Mouse (Mus musculus) lung, postnatal 0 days (tissue): Measurements from ENCODE around the gene Cldn9. TPM values are rescaled to one million over a fixed set of nuclear protein-coding genes. Genes with fewer than 3 reads are reported as not detected.

Source experiments
- ATAC-seq: fragments of 200-750 bp; cut with Nextera tagmentation; 2 replicates; pipeline ENCODE4 v1.8.0; 2017; ENCODE audit warnings: moderate library complexity
- DNase-seq: peaks from one replicate; pipeline ENCODE4 v3.0.0-alpha.2; 2016; ENCODE audit warnings: low spot score
- H3K27ac ChIP-seq: fragments of 300-500 bp; sonication (generic); 2 replicates; pipeline ENCODE4 v1.5.1; 2014; ENCODE audit warnings: antibody characterized with exemption, mild to moderate bottlenecking, low read length, mixed read lengths
- H3K27me3 ChIP-seq: fragments of 300-500 bp; sonication (generic); replicated peaks from 2 replicates; pipeline ENCODE4 v1.6.1; 2014; ENCODE audit warnings: low read length, mixed read lengths; ENCODE audit not compliant: insufficient read depth
- H3K36me3 ChIP-seq: fragments of 300-500 bp; sonication (generic); 2 replicates; pipeline ENCODE4 v1.6.1; 2014; ENCODE audit warnings: low read length, mixed read lengths; ENCODE audit not compliant: insufficient read depth
- H3K4me1 ChIP-seq: fragments of 300-500 bp; sonication (generic); 2 replicates; pipeline ENCODE4 v1.6.1; 2014; ENCODE audit warnings: antibody characterized with exemption, low read depth, low read length, mixed read lengths; ENCODE audit not compliant: insufficient read depth
- H3K4me2 ChIP-seq: fragments of 300-500 bp; sonication (generic); replicated peaks from 2 replicates; pipeline ENCODE4 v1.6.1; 2014; ENCODE audit warnings: low read depth, mild to moderate bottlenecking, low read length, moderate library complexity, mixed read lengths
- H3K4me3 ChIP-seq: fragments of 300-500 bp; sonication (generic); 2 replicates; pipeline ENCODE4 v1.5.1; 2014; ENCODE audit warnings: low read depth, low read length
- H3K9ac ChIP-seq: fragments of 300-500 bp; sonication (generic); replicated peaks from 2 replicates; pipeline ENCODE4 v1.6.1; 2014; ENCODE audit warnings: low read depth, mild to moderate bottlenecking
- H3K9me3 ChIP-seq: fragments of 300-500 bp; sonication (generic); 2 replicates; pipeline ENCODE4 v1.6.1; 2016; ENCODE audit warnings: low read length, mixed read lengths
- CTCF ChIP-seq: IDR thresholded peaks from 2 replicates; pipeline ENCODE4 v1.5.1; 2016; ENCODE audit warnings: antibody characterized with exemption, mild to moderate bottlenecking
- EP300 ChIP-seq: IDR thresholded peaks from 2 replicates; pipeline ENCODE4 v1.6.1; 2016; ENCODE audit warnings: antibody characterized with exemption, mild to moderate bottlenecking, control low read depth
- WGBS: fragments of 180-500 bp; shearing (Covaris S2); extraction: QIAGEN DNeasy Blood & Tissue Kit; methylation state at CpG from one replicate; pipeline ENCODE4 v1.1.7; 2014; 5-methylcytosine and 5-hydroxymethylcytosine counted together
- polyA plus RNA-seq: library from polyadenylated mRNA; unstranded; fragments of >200 nt; fragmentation: Nextera tagmentation; extraction: Ambion mirVana; gene quantifications from 2 replicates; pipeline ENCODE4 v1.2.1, GENCODE M21; 2015

Gene Cldn9
- 0.44 and 0.76 TPM in 2 replicates for polyA plus RNA-seq

DNA sequence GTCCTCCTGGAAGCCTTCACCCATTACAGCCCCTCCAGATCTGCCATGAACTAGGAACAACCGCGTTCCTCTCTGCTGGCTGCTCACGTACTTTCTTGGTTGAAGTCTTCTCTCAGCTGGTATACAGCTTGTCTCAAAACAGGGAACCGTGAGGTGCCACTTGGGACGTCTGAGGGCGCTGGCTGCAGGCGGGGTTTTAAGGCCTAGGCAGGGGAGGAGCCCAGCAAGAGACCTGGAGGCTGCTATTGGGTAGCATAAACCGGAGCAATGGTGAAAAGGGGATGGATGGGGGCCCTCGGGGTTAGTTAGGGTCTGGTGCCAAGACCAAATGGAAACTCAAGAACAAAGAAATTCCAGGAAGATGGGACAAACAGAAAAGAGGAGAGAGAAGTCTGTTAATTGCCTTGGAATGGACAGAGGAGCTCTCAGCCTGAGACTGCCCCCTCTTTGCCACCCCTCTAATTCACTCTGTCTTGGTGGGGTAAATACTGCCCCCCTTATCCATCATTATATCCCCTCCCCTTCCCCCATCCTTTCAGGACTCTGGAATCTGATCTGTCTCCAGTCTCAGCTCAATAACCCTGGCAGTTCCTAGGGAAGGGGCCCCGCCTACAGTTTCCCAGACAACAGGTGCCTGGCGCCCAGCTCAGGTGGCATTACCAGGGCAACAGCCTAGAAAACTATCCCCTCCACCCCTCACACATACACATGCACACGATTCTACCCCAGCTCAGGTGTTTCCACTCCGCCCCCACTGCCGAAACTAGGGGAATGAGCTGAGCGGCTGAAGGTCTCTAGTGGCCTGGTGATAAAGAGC is at the start of gene Cldn9:
Gene Cldn9, minus strand, starts transcription at position 171 of the 817 bp plus-strand sequence.
- TF ChIP-seq CTCF (no peak), EP300 (no peak)
- H3K36me3 ChIP-seq = no peaks in the 10 kb centered on the region
- no peaks in the 10 kb centered on the region for H3K9me3 ChIP-seq
- H3K9ac ChIP-seq = no peak within 1 kb of the TSS
- no peak within 1 kb of the TSS for H3K4me2 ChIP-seq
- no peak within 1 kb of the TSS for H3K4me3 ChIP-seq
- no peaks in the 10 kb centered on the region for H3K4me1 ChIP-seq
- WGBS = 20% methylated on average over 15 of the region's 15 CpGs
- H3K27me3 ChIP-seq = peaks cover 14% of the 10 kb centered on the region; the same call in 1 of the 2 replicates
- 0 out of 2 replicates have a peak, but pooled peaks have one; percentile 25 for ATAC-seq
- H3K27ac ChIP-seq = no peak within 1 kb of the TSS
- no peak for DNase-seq

- no peaks in the 10 kb centered on the region for H3K27me3 ChIP-seq
Observed at GRCm38 (mm10) chr17:23730441-23730840, 46.6 kb upstream of the Cldn9 start.

GRCm38 (mm10) chr17:23726758-23727142 is 42.9 kb upstream of the Cldn9 start:
- Histone ChIP-seq H3K4me3 (peak overlapping the region; percentile 81), H3K36me3 (no peaks in the 10 kb centered on the region), H3K4me2 (peak overlapping the region; percentile 88), H3K9me3 (no peaks in the 10 kb centered on the region), H3K27me3 (no peaks in the 10 kb centered on the region), H3K9ac (peak overlapping the region; percentile 36; the same call in 1 of the 2 replicates), H3K4me1 (peaks cover 3% of the 10 kb centered on the region; the same call in 1 of the 2 replicates), H3K27ac (peak overlapping the region; percentile 84)
- WGBS = under 1% methylated on average over 20 of the region's 20 CpGs
- DNase-seq = peak; percentile 97
- peak; percentile 37; the same call in 1 of the 2 replicates for TF ChIP-seq EP300
- peak; percentile 60 for TF ChIP-seq CTCF
- peak; percentile 93 for ATAC-seq

More at GRCm38 (mm10) chr17:23730441-23730840, 46.6 kb upstream of the Cldn9 start:
- Histone ChIP-seq H3K9ac (no peak overlapping the region), H3K4me2 (no peak overlapping the region), H3K27ac (no peak overlapping the region), H3K36me3 (no peaks in the 10 kb centered on the region), H3K4me1 (peaks cover 3% of the 10 kb centered on the region; the same call in 1 of the 2 replicates), H3K9me3 (no peaks in the 10 kb centered on the region), H3K4me3 (no peak overlapping the region)
- DNase-seq (no peak), ATAC-seq (no peak)
- WGBS = 44% methylated on average over 1 of the region's 1 CpGs
- TF ChIP-seq CTCF (no peak), EP300 (no peak)

- Histone ChIP-seq H3K9me3 (no peaks in the 10 kb centered on the region), H3K9ac (peak within 1 kb of the TSS; percentile 36; the same call in 1 of the 2 replicates), H3K27ac (peak within 1 kb of the TSS; percentile 84), H3K4me2 (peak within 1 kb of the TSS; percentile 88), H3K4me3 (peak within 1 kb of the TSS; percentile 81), H3K36me3 (no peaks in the 10 kb centered on the region), H3K27me3 (no peaks in the 10 kb centered on the region), H3K4me1 (peaks cover 3% of the 10 kb centered on the region; the same call in 1 of the 2 replicates)
- TF ChIP-seq CTCF (peak; percentile 18; the same call in 1 of the 2 replicates), EP300 (no peak)
- DNase-seq = peak; percentile 96
- ATAC-seq = peak; percentile 95
- WGBS = 2% methylated on average over 52 of the region's 73 CpGs
Observed at GRCm38 (mm10) chr17:23725999-23726757, 42.4 kb upstream of the Cldn9 start, which contains the start of gene Pkmyt1. Gene Pkmyt1, plus strand, starts transcription at chr17:23726336.

GRCm38 (mm10) chr17:23725477-23725876 is 41.7 kb upstream of the Cldn9 start:
- Histone ChIP-seq H3K9ac (peak overlapping the region; percentile 13; the same call in 1 of the 2 replicates), H3K27ac (peak overlapping the region; percentile 84; the same call in 1 of the 2 replicates), H3K36me3 (no peaks in the 10 kb centered on the region), H3K4me1 (peaks cover 3% of the 10 kb centered on the region; the same call in 1 of the 2 replicates), H3K27me3 (no peaks in the 10 kb centered on the region), H3K4me3 (peak overlapping the region; percentile 81; the same call in 1 of the 2 replicates), H3K9me3 (no peaks in the 10 kb centered on the region), H3K4me2 (peak overlapping the region; percentile 88)
- DNase-seq = peak; percentile 37
- TF ChIP-seq CTCF = no peak
- TF ChIP-seq EP300 = no peak
- no peak for ATAC-seq
- 36% methylated on average over 4 of the region's 4 CpGs for WGBS
